ENCODE assay signal across 8 mouse cellular contexts in the genomic region with DNA sequence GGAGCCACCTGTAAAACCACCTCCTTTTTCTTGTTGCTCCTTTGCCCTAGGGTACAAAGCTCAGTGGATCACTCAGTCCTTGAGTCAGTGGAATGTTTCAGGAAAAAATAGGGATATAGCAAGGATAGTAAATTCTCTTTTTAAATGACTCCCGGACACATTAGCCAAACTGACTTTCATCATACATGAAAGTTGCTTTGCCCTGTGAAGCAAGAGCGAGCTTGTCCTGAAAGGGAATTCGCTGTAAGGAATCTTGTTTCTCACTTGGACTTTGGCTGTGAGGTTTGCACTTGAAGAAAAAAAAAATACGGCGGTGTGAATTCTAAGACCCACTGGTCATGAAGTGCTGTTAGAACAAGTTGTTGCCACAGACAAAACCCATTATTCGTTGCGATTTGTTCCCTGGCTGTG. TPM values are rescaled to one million over a fixed set of nuclear protein-coding genes. Genes with fewer than 3 reads are reported as not detected.
DNase-seq lines count a peak whose midpoint lies in the region; ATAC-seq and TF ChIP-seq lines count a peak whose summit lies in the region.

No protein-coding gene starts in this region.

- TF ChIP-seq CTCF in left cerebral cortex, adult 2 months (IDR thresholded peaks at IDR 0.05): no peak
- TF ChIP-seq CTCF in stomach, postnatal 0 days (IDR thresholded peaks at IDR 0.05; ENCODE audit: low read depth): no peak

- peak overlapping the region; percentile 96 for H3K9ac ChIP-seq in embryonic facial prominence, embryonic 12.5 days
- H3K9ac ChIP-seq in hindbrain, embryonic 16.5 days (ENCODE audit: low read depth, low read length): peak overlapping the region; percentile 100
- peak overlapping the region; percentile 100 for H3K9ac ChIP-seq in liver, embryonic 15.5 days
- peak overlapping the region; percentile 99 for H3K9ac ChIP-seq in stomach, postnatal 0 days (ENCODE audit: low read length)

- H3K27ac ChIP-seq in left cerebral cortex, adult 2 months: peak overlapping the region; percentile 33
- no peak overlapping the region for H3K27ac ChIP-seq in embryonic facial prominence, embryonic 12.5 days
- H3K27ac ChIP-seq in hindbrain, embryonic 16.5 days (ENCODE audit: low read depth, low read length): no peak overlapping the region
- H3K27ac ChIP-seq in liver, embryonic 15.5 days (replicated peaks): peak overlapping the region; percentile 98
- H3K27ac ChIP-seq in stomach, postnatal 0 days (replicated peaks): peak overlapping the region; percentile 71

- no peak for DNase-seq in left cerebral cortex, adult 2 months (ENCODE audit: extremely low spot score in 1 of 2, low spot score in 2 of 2)
- no peak for DNase-seq in left cerebral cortex, adult 9 months (ENCODE audit: low spot score in 2 of 2)
- DNase-seq in stomach, postnatal 0 days (ENCODE audit: low spot score): no peak
- DNase-seq in left cerebral cortex, postnatal 25 days (ENCODE audit: low spot score in 2 of 2): no peak
- DNase-seq in T-cell, adult 2 months (ENCODE audit: low spot score): no peak

- H3K4me3 ChIP-seq in left cerebral cortex, adult 2 months: peak overlapping the region; percentile 96
- H3K4me3 ChIP-seq in embryonic facial prominence, embryonic 12.5 days: peak overlapping the region; percentile 92
- H3K4me3 ChIP-seq in hindbrain, embryonic 16.5 days (ENCODE audit: low read length): peak overlapping the region; percentile 95
- peak overlapping the region; percentile 98 for H3K4me3 ChIP-seq in liver, embryonic 15.5 days (replicated peaks)
- peak overlapping the region; percentile 99 for H3K4me3 ChIP-seq in stomach, postnatal 0 days (ENCODE audit: low read depth, low read length)

- H3K27me3 ChIP-seq in embryonic facial prominence, embryonic 12.5 days: no peaks in the 10 kb centered on the region
- H3K27me3 ChIP-seq in hindbrain, embryonic 16.5 days (replicated peaks; ENCODE audit: control insufficient read depth, insufficient read depth, low read length): no peaks in the 10 kb centered on the region
- no peaks in the 10 kb centered on the region for H3K27me3 ChIP-seq in liver, embryonic 15.5 days
- H3K27me3 ChIP-seq in stomach, postnatal 0 days (ENCODE audit: control insufficient read depth, insufficient read depth, low read length): no peaks in the 10 kb centered on the region

- no peaks in the 10 kb centered on the region for H3K36me3 ChIP-seq in embryonic facial prominence, embryonic 12.5 days
- no peaks in the 10 kb centered on the region for H3K36me3 ChIP-seq in hindbrain, embryonic 16.5 days (ENCODE audit: control insufficient read depth, insufficient read depth, low read length)
- peaks cover 8% of the 10 kb centered on the region for H3K36me3 ChIP-seq in liver, embryonic 15.5 days (replicated peaks)
- H3K36me3 ChIP-seq in stomach, postnatal 0 days (ENCODE audit: control insufficient read depth, insufficient read depth, low read length): no peaks in the 10 kb centered on the region

- WGBS in embryonic facial prominence, embryonic 12.5 days: 20% methylated on average over 7 of the region's 7 CpGs
- 11% methylated on average over 7 of the region's 7 CpGs for WGBS in hindbrain, embryonic 16.5 days
- WGBS in liver, embryonic 15.5 days (ENCODE audit: insufficient replicate concordance): 7% methylated on average over 7 of the region's 7 CpGs
- under 1% methylated on average over 7 of the region's 7 CpGs for WGBS in stomach, postnatal 0 days

- peak overlapping the region; percentile 69 for H3K4me2 ChIP-seq in embryonic facial prominence, embryonic 12.5 days (replicated peaks)
- peak overlapping the region; percentile 89 for H3K4me2 ChIP-seq in hindbrain, embryonic 16.5 days (ENCODE audit: low read length)
- H3K4me2 ChIP-seq in liver, embryonic 15.5 days: peak overlapping the region; percentile 92
- H3K4me2 ChIP-seq in stomach, postnatal 0 days (replicated peaks; ENCODE audit: low read depth): peak overlapping the region; percentile 63

- intact Hi-C loops in left cerebral cortex, adult 2 months (cut with DNase I): loop anchor here (5.0 kb wide), 3 partner anchors 105 to 150 kb away; a partner anchor contains a TSS
- intact Hi-C loops in left cerebral cortex, postnatal 25 days (cut with DNase I): loop anchor here (2.0 kb wide), 2 partner anchors 63 to 311 kb away; a partner anchor contains a TSS

- H3K9me3 ChIP-seq in embryonic facial prominence, embryonic 12.5 days: no peaks in the 10 kb centered on the region
- H3K9me3 ChIP-seq in hindbrain, embryonic 16.5 days (ENCODE audit: control insufficient read depth, low read length): no peaks in the 10 kb centered on the region
- no peaks in the 10 kb centered on the region for H3K9me3 ChIP-seq in liver, embryonic 15.5 days (replicated peaks)
- H3K9me3 ChIP-seq in stomach, postnatal 0 days (ENCODE audit: control insufficient read depth, low read length): no peaks in the 10 kb centered on the region

- no peak for TF ChIP-seq EP300 in stomach, postnatal 0 days (optimal IDR thresholded peaks at IDR 0.05)

- H3K4me1 ChIP-seq in embryonic facial prominence, embryonic 12.5 days: peaks cover 12% of the 10 kb centered on the region; the same call in 1 of the 2 replicates
- peaks cover 4% of the 10 kb centered on the region for H3K4me1 ChIP-seq in hindbrain, embryonic 16.5 days (ENCODE audit: control insufficient read depth, insufficient read depth, low read depth, low read length)
- peaks cover 53% of the 10 kb centered on the region for H3K4me1 ChIP-seq in liver, embryonic 15.5 days (replicated peaks)
- H3K4me1 ChIP-seq in stomach, postnatal 0 days (replicated peaks; ENCODE audit: control insufficient read depth, insufficient read depth): no peaks in the 10 kb centered on the region

- ATAC-seq in embryonic facial prominence, embryonic 12.5 days (ENCODE audit: insufficient number of reproducible peaks, insufficient read depth, low FRiP score, low TSS enrichment): no peak
- ATAC-seq in hindbrain, embryonic 16.5 days: no peak
- no peak for ATAC-seq in liver, embryonic 15.5 days (ENCODE audit: insufficient read depth)
- ATAC-seq in stomach, postnatal 0 days (ENCODE audit: low FRiP score, low TSS enrichment): no peak

RNA-seq across cellular contexts. Expression of a gene that starts 1.8 kb away (rescaled TPM):
- 100 to 1,000 TPM; 143 to 144 TPM for total RNA-seq in left cerebral cortex, adult 2 months (2021)
- 43.7 and 45.7 TPM in 2 replicates for polyA plus RNA-seq in embryonic facial prominence, embryonic 12.5 days (2016; fragmentation: Nextera tagmentation; extraction: Ambion mirVana)
- polyA plus RNA-seq in hindbrain, embryonic 16.5 days (2015; fragmentation: Nextera tagmentation; extraction: Ambion mirVana): 34.4 and 35.6 TPM in 2 replicates
- 44.8 and 45.1 TPM in 2 replicates for polyA plus RNA-seq in liver, embryonic 15.5 days (2015; fragmentation: Nextera tagmentation; extraction: Ambion mirVana)
- 25.1 and 25.3 TPM in 2 replicates for polyA plus RNA-seq in stomach, postnatal 0 days (2015; fragmentation: Nextera tagmentation; extraction: Ambion mirVana)
- total RNA-seq in left cerebral cortex, postnatal 25 days (2021): 100 to 1,000 TPM; 134 to 143 TPM

Comparison
In these comparisons a context has a peak if more than half of its experiments do, and no peak if none do; other contexts are left out.
1. H3K27ac ChIP-seq: peak in left cerebral cortex, adult 2 months (single experiment), liver, embryonic 15.5 days (single experiment) and stomach, postnatal 0 days (single experiment); none in embryonic facial prominence, embryonic 12.5 days (single experiment) and hindbrain, embryonic 16.5 days (single experiment).
2. Peak in every context shown above with its lines, with median percentiles within 50 percentile points of each other: H3K4me3 ChIP-seq, H3K4me2 ChIP-seq and H3K9ac ChIP-seq.